Mouse (Mus musculus): ENCODE measurements at regions not wholly inside any gene's neighbourhood (a gene's known extent, or its start where the extent isn't known, plus 50 kb on each side); places are given as distances from the start of the nearest gene placed in this dataset.

DNA sequence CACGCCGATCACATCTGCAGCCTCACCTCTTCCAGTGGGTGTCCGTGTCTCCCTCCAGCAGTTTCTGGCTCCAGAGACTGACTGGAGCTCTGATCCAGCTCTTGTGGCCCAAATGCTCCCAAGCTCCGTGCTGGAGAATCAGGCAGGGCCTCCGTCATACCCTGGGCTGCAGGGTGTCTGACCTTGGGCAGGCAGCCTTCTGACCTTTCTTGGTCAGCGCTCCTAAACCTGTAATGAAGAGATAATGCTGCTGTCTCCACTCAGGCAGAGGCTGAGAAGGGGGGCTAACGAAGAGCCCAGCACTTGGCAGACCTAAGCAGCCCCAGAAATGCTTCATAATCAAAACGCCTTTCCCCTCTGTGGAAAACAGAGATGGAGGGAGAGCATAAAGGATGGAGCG lies 89.9 kb upstream of the Mef2a start:
- Histone ChIP-seq H3K4me3 (no peak overlapping the region), H3K9ac (peak overlapping the region; percentile 0; the same call in 1 of the 2 replicates), H3K27ac (no peak overlapping the region; the same call in 1 of the 2 replicates), H3K36me3 (no peaks in the 10 kb centered on the region), H3K4me2 (no peak overlapping the region), H3K27me3 (peaks cover 6% of the 10 kb centered on the region; the same call in 1 of the 2 replicates), H3K4me1 (replicated peaks) (peaks cover 26% of the 10 kb centered on the region), H3K9me3 (no peaks in the 10 kb centered on the region)
- no peak for ATAC-seq (ENCODE audit: low FRiP score)
- 40% methylated on average over 9 of the region's 9 CpGs for WGBS

DNA sequence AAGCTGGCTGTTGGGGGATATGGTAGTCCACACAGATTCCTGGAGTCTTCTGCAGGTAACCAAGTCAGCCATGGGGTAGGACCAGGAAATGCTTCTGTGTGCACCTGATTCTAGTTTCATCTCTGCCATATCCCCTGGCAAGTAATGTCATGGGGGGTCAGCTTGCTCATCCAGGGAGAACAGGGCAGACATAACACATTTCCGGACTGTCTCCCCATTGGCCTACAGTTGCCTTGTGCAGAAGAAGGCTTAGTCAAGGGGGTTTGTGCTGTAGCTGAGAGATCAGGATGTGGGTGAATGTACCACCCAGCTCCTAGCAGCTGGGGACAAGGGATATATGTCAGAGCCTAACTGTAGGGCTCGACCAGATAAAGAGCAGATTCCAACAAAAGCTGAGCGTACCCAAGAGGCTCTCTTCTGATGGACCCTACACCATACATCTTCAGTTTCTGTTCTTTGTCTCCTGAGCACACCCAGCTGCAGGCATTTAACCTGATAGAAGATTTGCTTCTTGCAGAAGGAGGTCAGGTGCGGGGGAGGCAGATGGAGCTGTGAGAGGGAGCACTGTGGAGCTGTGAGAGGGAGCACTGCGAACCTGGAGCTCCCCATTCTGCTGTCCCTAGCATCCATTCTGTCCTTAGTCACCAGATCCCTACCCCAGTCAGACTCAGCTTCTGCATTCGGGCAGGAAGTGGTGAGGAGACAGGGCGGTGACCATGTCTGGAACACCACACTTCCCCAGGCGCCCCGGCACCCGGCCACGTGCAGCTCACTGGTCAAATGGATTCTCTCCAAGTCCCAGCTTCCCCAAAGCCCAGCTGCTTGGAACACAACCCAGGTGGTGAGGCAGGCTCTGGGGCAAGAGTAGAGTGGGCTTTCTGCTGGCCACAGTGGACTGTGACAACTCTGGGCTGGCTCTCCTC lies 88.9 kb upstream of the Mef2a start:
- H3K27me3 ChIP-seq = peaks cover 6% of the 10 kb centered on the region; the same call in 1 of the 2 replicates
- no peaks in the 10 kb centered on the region for H3K9me3 ChIP-seq
- no peak overlapping the region for H3K9ac ChIP-seq
- no peak overlapping the region for H3K4me3 ChIP-seq
- peaks cover 26% of the 10 kb centered on the region for H3K4me1 ChIP-seq (replicated peaks)
- no peak overlapping the region for H3K4me2 ChIP-seq
- ATAC-seq (ENCODE audit: low FRiP score) = no peak
- H3K36me3 ChIP-seq = no peaks in the 10 kb centered on the region
- WGBS = 92% methylated on average over 11 of the region's 11 CpGs
- H3K27ac ChIP-seq = no peak overlapping the region

DNA sequence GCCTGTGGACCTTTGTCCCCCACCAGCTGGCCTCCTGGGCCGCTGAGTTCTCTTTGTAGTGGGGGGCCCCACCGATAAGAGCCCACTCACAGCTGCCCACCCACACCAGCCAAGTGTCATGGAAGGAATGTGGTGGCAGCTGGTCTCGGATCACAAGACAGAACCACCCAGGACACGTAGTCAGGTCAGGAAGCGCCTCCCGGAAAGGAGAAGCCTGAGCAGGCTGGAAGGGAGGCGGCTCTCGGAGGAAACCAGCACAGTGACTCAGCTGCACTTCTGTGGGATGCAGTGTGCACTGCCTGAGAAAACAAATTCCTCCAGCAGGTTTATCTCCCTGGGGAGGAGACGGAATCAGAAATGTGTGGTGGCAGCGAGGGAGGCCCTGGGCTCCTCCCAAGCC lies 87.2 kb upstream of the Mef2a start:
- no peaks in the 10 kb centered on the region for H3K36me3 ChIP-seq
- no peaks in the 10 kb centered on the region for H3K9me3 ChIP-seq
- 80% methylated on average over 10 of the region's 10 CpGs for WGBS
- peaks cover 26% of the 10 kb centered on the region for H3K4me1 ChIP-seq (replicated peaks)
- H3K4me3 ChIP-seq = no peak overlapping the region
- no peak overlapping the region for H3K27ac ChIP-seq
- no peak for ATAC-seq (ENCODE audit: low FRiP score)
- peaks cover 3% of the 10 kb centered on the region; the same call in 1 of the 2 replicates for H3K27me3 ChIP-seq
- no peak overlapping the region for H3K4me2 ChIP-seq
- H3K9ac ChIP-seq = no peak overlapping the region

DNA sequence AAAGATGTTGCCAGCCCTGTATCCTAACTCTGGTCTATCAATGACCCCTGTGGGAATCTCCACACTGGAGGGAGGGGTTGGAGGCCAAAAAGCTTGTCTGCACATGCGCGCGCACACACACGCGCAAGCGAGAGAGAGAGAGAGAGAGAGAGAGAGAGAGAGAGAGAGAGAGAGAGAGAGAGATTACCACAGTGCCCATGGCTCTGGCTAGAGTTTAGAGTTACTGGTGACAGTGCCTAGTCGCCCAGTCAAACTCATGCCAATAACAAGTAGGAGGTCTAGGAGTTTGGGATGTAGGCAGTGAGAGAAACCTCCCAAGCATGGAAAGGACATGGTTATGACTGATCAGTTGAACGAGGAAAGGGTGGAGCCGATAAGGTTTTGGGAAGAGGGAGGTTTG lies 86.6 kb upstream of the Mef2a start:
- H3K9ac ChIP-seq = no peak overlapping the region
- H3K36me3 ChIP-seq = no peaks in the 10 kb centered on the region
- ATAC-seq (ENCODE audit: low FRiP score) = no peak
- no peak overlapping the region for H3K27ac ChIP-seq
- H3K9me3 ChIP-seq = no peaks in the 10 kb centered on the region
- peaks cover 23% of the 10 kb centered on the region for H3K4me1 ChIP-seq (replicated peaks)
- H3K4me3 ChIP-seq = no peak overlapping the region
- WGBS = 98% methylated on average over 9 of the region's 9 CpGs
- peaks cover 3% of the 10 kb centered on the region; the same call in 1 of the 2 replicates for H3K27me3 ChIP-seq
- H3K4me2 ChIP-seq = no peak overlapping the region

DNA sequence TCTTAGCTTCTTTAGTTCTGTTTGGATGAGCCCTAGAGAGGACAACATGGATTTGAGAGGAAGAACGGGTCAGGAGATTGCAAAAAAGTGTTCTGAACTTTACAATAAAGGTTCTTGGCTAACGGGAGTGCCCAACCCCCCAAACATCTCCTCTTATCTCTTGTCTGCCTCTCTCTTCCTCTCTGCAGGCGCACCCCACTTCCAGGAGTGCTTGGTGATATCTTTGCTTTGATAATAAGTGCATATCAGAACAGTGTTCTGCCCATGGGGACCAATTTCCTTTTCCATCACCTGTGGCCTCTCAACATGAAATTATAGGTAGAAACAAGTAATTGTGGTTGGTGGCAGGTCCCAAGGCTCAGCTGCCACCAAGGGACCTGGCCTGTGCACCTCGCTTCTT lies 86.0 kb upstream of the Mef2a start:
- no peak for ATAC-seq (ENCODE audit: low FRiP score)
- Histone ChIP-seq H3K4me3 (no peak overlapping the region), H3K9ac (no peak overlapping the region), H3K27ac (no peak overlapping the region), H3K4me2 (no peak overlapping the region), H3K9me3 (no peaks in the 10 kb centered on the region), H3K4me1 (replicated peaks) (peaks cover 17% of the 10 kb centered on the region), H3K36me3 (no peaks in the 10 kb centered on the region), H3K27me3 (peaks cover 3% of the 10 kb centered on the region; the same call in 1 of the 2 replicates)
- WGBS = 90% methylated on average over 4 of the region's 4 CpGs

DNA sequence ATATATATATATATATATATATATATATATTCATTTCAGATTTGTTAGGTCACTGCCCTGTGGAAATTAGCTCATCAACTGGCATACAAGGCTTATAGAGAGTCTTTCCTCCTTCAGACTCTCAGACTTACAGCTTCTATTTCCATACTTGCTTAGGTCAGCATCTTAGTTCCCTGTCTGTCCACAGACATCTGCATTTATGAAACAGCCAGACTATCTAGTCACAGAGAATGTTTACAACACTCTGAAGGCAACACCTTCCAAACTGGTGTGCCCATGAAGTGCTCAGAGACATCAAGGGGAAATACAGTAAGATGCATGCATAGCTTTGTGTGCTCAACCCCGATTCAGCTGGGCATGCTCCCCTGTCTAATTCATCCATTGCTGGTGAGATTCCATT lies 85.2 kb upstream of the Mef2a start:
- WGBS = 89% methylated on average over 1 of the region's 1 CpGs
- Histone ChIP-seq H3K27ac (no peak overlapping the region), H3K4me1 (replicated peaks) (peaks cover 10% of the 10 kb centered on the region), H3K9me3 (no peaks in the 10 kb centered on the region), H3K4me2 (no peak overlapping the region), H3K27me3 (peaks cover under 1% of the 10 kb centered on the region; the same call in 1 of the 2 replicates), H3K4me3 (no peak overlapping the region), H3K36me3 (no peaks in the 10 kb centered on the region), H3K9ac (no peak overlapping the region)
- no peak for ATAC-seq (ENCODE audit: low FRiP score)

DNA sequence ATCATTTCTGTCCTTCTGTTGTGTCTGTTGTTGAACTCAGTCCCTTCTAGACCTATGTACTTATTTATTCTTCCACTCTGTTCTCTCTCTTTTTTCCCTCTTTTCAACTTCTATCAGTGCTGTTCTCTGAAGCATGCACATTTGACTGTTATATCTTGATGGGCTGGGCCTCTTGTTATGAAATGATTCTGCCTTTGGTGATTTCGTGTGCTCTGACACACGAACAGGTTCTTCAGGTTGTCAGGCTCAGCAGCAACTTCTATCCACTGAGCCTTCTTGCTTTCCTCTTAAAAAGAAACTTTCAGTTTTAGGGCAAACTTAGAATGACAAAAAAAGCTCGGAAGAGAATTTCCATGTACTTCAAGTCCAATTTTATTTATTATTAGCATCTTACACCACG lies 83.4 kb upstream of the Mef2a start:
- Histone ChIP-seq H3K4me1 (replicated peaks) (no peaks in the 10 kb centered on the region), H3K27me3 (no peaks in the 10 kb centered on the region), H3K9me3 (no peaks in the 10 kb centered on the region), H3K4me2 (no peak overlapping the region), H3K9ac (no peak overlapping the region), H3K36me3 (no peaks in the 10 kb centered on the region), H3K4me3 (no peak overlapping the region), H3K27ac (no peak overlapping the region)
- 92% methylated on average over 4 of the region's 4 CpGs for WGBS
- no peak for ATAC-seq (ENCODE audit: low FRiP score)

DNA sequence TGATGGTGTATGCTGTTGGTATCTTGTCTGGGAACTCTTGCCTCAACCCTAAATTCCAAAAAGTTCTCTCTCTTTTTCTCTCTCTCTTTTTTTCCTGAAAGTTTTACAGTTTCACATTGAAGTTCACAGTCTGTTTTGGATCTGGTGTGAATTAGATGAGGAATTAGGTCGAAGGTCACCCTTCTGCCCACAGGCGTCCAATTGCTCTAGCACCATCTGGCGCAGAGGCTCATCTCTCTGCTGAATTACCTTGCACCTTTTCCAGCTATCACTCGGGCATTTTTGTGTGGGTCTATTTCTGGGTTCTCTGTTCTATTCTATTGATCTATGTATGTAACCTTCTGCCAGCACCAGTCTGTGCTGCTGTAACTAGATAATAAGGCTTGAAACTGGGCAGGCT lies 81.8 kb upstream of the Mef2a start:
- no peak overlapping the region for H3K27ac ChIP-seq
- no peaks in the 10 kb centered on the region for H3K4me1 ChIP-seq (replicated peaks)
- ATAC-seq (ENCODE audit: low FRiP score) = no peak
- H3K4me2 ChIP-seq = no peak overlapping the region
- H3K9me3 ChIP-seq = no peaks in the 10 kb centered on the region
- no peaks in the 10 kb centered on the region for H3K27me3 ChIP-seq
- WGBS = 72% methylated on average over 4 of the region's 4 CpGs
- H3K36me3 ChIP-seq = no peaks in the 10 kb centered on the region
- no peak overlapping the region for H3K4me3 ChIP-seq
- no peak overlapping the region for H3K9ac ChIP-seq

DNA sequence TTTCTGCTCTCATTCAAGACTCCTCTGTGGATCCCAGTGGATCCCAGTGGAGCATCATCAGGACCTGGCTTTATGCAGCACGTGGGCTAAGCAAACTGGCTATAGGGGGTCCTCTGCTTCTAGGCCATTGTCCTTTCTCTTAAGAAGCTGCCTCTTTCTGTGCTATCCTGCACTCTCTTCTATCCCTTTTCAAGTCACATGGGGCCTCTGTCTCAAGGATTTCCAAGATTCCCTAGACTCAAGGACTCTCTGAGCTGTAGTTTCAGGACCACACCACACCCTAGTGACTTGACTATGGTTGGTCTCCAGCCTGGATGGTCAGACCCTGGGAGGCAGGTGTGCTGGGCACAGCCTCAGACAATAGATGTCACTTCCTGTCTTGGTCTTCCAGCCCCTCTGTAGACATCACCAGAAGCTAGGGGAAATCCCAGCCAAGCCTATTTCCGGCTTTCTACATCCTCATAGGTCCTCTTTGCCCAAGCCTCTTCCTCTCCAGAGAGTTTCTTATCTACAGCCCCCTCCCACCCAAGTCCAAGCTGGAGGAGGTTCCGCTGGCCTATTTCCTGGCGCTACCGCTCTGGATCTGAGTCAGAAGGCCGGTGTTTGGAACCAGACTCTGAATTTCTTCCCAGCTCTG lies 78.6 kb upstream of the Mef2a start:
- no peak overlapping the region for H3K27ac ChIP-seq
- no peak for ATAC-seq (ENCODE audit: low FRiP score)
- H3K4me2 ChIP-seq = no peak overlapping the region
- H3K27me3 ChIP-seq = no peaks in the 10 kb centered on the region
- no peak overlapping the region for H3K9ac ChIP-seq
- 85% methylated on average over 6 of the region's 6 CpGs for WGBS
- H3K4me3 ChIP-seq = no peak overlapping the region
- H3K36me3 ChIP-seq = no peaks in the 10 kb centered on the region
- H3K4me1 ChIP-seq (replicated peaks) = peaks cover 9% of the 10 kb centered on the region
- no peaks in the 10 kb centered on the region for H3K9me3 ChIP-seq

DNA sequence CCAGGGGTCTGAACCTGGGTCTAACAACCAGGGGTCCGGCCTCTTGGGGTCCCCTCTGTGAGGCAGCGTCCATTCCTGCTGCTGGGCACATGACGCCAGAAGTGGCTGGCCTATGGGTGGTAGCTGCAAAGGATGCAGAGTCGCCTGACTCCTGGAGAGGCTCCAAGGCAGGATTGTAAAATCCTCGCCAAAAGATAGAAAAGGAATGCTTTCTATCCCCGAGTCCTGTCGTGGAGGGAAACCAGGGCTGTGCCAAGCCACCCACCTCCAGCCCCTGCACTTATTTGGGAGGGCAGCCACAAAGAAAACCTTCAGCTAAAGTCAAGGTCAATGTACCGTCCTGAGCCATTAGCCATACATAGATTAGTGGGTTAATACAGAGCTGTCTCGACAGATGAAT lies 73.9 kb upstream of the Mef2a start:
- H3K27ac ChIP-seq = peak overlapping the region; percentile 80; the same call in 1 of the 2 replicates
- peaks cover 52% of the 10 kb centered on the region for H3K4me1 ChIP-seq (replicated peaks)
- 63% methylated on average over 9 of the region's 9 CpGs for WGBS
- no peaks in the 10 kb centered on the region for H3K27me3 ChIP-seq
- H3K4me3 ChIP-seq = no peak overlapping the region
- no peaks in the 10 kb centered on the region for H3K36me3 ChIP-seq
- no peak for ATAC-seq (ENCODE audit: low FRiP score)
- no peaks in the 10 kb centered on the region for H3K9me3 ChIP-seq
- no peak overlapping the region for H3K9ac ChIP-seq
- no peak overlapping the region for H3K4me2 ChIP-seq

DNA sequence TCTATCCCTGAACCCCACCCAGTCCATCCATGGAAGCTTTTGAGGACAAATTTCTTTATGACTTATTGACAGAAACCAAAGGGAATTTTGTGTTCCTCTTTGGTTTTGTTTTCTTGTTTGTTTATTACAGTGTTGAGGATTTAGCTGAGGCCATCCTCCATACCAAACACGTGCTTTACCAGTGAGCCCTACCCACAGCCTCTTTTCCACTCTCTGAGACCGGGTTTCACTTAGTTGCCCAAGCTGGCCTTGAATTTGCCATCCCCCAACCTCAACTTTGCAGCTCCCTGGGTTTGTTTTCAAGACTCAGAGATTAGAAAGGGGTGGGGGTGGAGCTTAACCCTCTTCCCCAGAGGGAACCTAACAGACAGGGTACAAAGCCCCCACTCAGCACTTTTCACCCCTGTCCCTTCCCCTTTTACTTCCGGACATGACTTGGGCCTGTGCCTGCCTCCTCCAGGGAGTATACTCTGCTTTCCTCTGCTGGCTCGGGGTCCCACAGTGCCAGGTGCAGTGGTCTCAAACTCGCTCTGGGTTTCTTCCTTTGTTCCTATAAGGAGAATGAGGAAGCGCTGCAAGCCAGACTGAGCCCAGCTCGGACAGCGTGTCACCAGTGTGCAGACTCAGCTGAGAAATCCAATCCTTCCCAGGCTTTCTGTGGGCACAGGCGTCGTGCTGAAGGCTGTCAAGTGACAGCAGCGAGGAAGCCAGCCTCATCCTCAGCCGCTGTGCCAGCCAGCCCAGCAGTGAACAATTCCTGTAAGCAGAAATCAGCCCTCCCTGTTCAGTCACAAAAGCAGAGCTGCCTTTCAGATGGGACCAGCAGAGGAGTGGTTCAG lies 72.8 kb upstream of the Mef2a start:
- Histone ChIP-seq H3K4me3 (no peak overlapping the region), H3K4me2 (no peak overlapping the region), H3K36me3 (no peaks in the 10 kb centered on the region), H3K27ac (peak overlapping the region; percentile 80), H3K4me1 (replicated peaks) (peaks cover 52% of the 10 kb centered on the region), H3K9ac (peak overlapping the region; percentile 52; the same call in 1 of the 2 replicates), H3K9me3 (no peaks in the 10 kb centered on the region), H3K27me3 (no peaks in the 10 kb centered on the region)
- WGBS = 14% methylated on average over 12 of the region's 12 CpGs
- peak; percentile 18; the same call in 1 of the 2 replicates for ATAC-seq (ENCODE audit: low FRiP score)

DNA sequence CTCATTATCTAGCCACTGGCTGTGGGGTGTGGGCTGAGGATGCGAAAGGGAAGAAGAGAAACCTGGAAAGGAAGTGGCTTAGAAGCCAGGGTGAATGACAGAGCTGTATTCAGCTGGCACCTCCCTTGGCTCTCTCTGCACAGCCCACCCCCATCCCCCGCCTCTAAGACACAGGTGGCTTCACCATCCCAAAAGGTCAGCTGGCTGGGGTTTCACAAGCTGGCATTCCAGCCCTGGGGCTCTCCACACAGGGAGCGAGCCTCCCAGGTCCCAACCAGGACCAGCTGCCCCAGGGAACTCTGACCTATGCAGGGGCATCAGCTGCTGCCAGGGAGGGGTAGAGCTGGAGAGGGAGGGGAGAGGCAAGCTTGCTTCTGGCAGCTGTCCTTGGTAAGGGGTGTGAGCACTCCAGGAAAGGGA lies 71.9 kb upstream of the Mef2a start:
- H3K27ac ChIP-seq = peak overlapping the region; percentile 89
- H3K36me3 ChIP-seq = no peaks in the 10 kb centered on the region
- H3K9ac ChIP-seq = no peak overlapping the region
- ATAC-seq (ENCODE audit: low FRiP score) = peak; percentile 52
- H3K4me3 ChIP-seq = no peak overlapping the region
- no peak overlapping the region for H3K4me2 ChIP-seq
- 51% methylated on average over 3 of the region's 3 CpGs for whole genome bisulfite sequencing
- H3K27me3 ChIP-seq = no peaks in the 10 kb centered on the region
- no peaks in the 10 kb centered on the region for H3K9me3 ChIP-seq
- peaks cover 52% of the 10 kb centered on the region for H3K4me1 ChIP-seq (replicated peaks)

Measured in hindbrain, embryonic 13.5 days (tissue).